Mouse (Mus musculus): ENCODE data around the gene Pdlim4.

The Pdlim4 gene

GRCm38 (mm10) chr11:54028997-54029396 lies 39.8 kb downstream of the Pdlim4 start:
- in situ Hi-C loops (cut with MboI; ENCODE audit: low pct_unique_long_range_greater_than_20kb in 1 of 2, low sequenced_read_pairs in 2 of 2, unreplicated experiment in 1 of 2): no loop called here

- in situ Hi-C loops (cut with MboI; ENCODE audit: low pct_unique_long_range_greater_than_20kb in 1 of 2, low sequenced_read_pairs in 2 of 2, unreplicated experiment in 1 of 2): no loop called here
These were observed 40.5 kb downstream of the Pdlim4 start, which contains the start of gene Slc22a4 for GRCm38 (mm10) chr11:54028044-54028951. Slc22a4 (minus strand) TSS chr11:54028090.

- in situ Hi-C loops (cut with MboI; ENCODE audit: low pct_unique_long_range_greater_than_20kb in 1 of 2, low sequenced_read_pairs in 2 of 2, unreplicated experiment in 1 of 2): no loop called here
These were observed 41.4 kb downstream of the Pdlim4 start for GRCm38 (mm10) chr11:54027131-54028043.

- in situ Hi-C loops (cut with MboI; ENCODE audit: low pct_unique_long_range_greater_than_20kb in 1 of 2, low sequenced_read_pairs in 2 of 2, unreplicated experiment in 1 of 2): no loop called here
These were observed 42.2 kb downstream of the Pdlim4 start for GRCm38 (mm10) chr11:54026491-54027041.

GRCm38 (mm10) chr11:54021396-54022093 lies 47.3 kb downstream of the Pdlim4 start:
- in situ Hi-C loops (cut with MboI; ENCODE audit: low pct_unique_long_range_greater_than_20kb in 1 of 2, low sequenced_read_pairs in 2 of 2, unreplicated experiment in 1 of 2): no loop called here

GRCm38 (mm10) chr11:54018893-54019732 lies 49.7 kb downstream of the Pdlim4 start:
- in situ Hi-C loops (cut with MboI; ENCODE audit: low pct_unique_long_range_greater_than_20kb in 1 of 2, low sequenced_read_pairs in 2 of 2, unreplicated experiment in 1 of 2): no loop called here

- in situ Hi-C loops (cut with MboI; ENCODE audit: low pct_unique_long_range_greater_than_20kb in 1 of 2, low sequenced_read_pairs in 2 of 2, unreplicated experiment in 1 of 2): no loop called here
These were observed 51.2 kb downstream of the Pdlim4 start for GRCm38 (mm10) chr11:54017596-54017995.

- in situ Hi-C loops (cut with MboI; ENCODE audit: low pct_unique_long_range_greater_than_20kb in 1 of 2, low sequenced_read_pairs in 2 of 2, unreplicated experiment in 1 of 2): no loop called here
These were observed 52.8 kb downstream of the Pdlim4 start for GRCm38 (mm10) chr11:54016051-54016450.

GRCm38 (mm10) chr11:54012961-54013360 lies 55.9 kb downstream of the Pdlim4 start:
- in situ Hi-C loops (cut with MboI; ENCODE audit: low pct_unique_long_range_greater_than_20kb in 1 of 2, low sequenced_read_pairs in 2 of 2, unreplicated experiment in 1 of 2): no loop called here

GRCm38 (mm10) chr11:54011255-54011654 lies 57.6 kb downstream of the Pdlim4 start:
- in situ Hi-C loops (cut with MboI; ENCODE audit: low pct_unique_long_range_greater_than_20kb in 1 of 2, low sequenced_read_pairs in 2 of 2, unreplicated experiment in 1 of 2): no loop called here

GRCm38 (mm10) chr11:54008416-54008920 lies 60.3 kb downstream of the Pdlim4 start:
- in situ Hi-C loops (cut with MboI; ENCODE audit: low pct_unique_long_range_greater_than_20kb in 1 of 2, low sequenced_read_pairs in 2 of 2, unreplicated experiment in 1 of 2): loop anchor here in 1 of 2 experiments (10.0 kb wide), 1 partner anchor 76 kb away; no protein-coding TSS in a partner anchor

GRCm38 (mm10) chr11:54007717-54008116 lies 61.1 kb downstream of the Pdlim4 start:
- in situ Hi-C loops (cut with MboI; ENCODE audit: low pct_unique_long_range_greater_than_20kb in 1 of 2, low sequenced_read_pairs in 2 of 2, unreplicated experiment in 1 of 2): loop anchor here in 1 of 2 experiments (10.0 kb wide), 1 partner anchor 77 kb away; no protein-coding TSS in a partner anchor

GRCm38 (mm10) chr11:54006901-54007300 lies 61.9 kb downstream of the Pdlim4 start:
- in situ Hi-C loops (cut with MboI; ENCODE audit: low pct_unique_long_range_greater_than_20kb in 1 of 2, low sequenced_read_pairs in 2 of 2, unreplicated experiment in 1 of 2): loop anchor here in 1 of 2 experiments (10.0 kb wide), 1 partner anchor 78 kb away; no protein-coding TSS in a partner anchor

GRCm38 (mm10) chr11:54006362-54006761 lies 62.5 kb downstream of the Pdlim4 start:
- in situ Hi-C loops (cut with MboI; ENCODE audit: low pct_unique_long_range_greater_than_20kb in 1 of 2, low sequenced_read_pairs in 2 of 2, unreplicated experiment in 1 of 2): loop anchor here in 1 of 2 experiments (10.0 kb wide), 1 partner anchor 78 kb away; no protein-coding TSS in a partner anchor
